Comparison of ENCODE assay signal across 16 mouse cellular contexts in the genomic region with DNA sequence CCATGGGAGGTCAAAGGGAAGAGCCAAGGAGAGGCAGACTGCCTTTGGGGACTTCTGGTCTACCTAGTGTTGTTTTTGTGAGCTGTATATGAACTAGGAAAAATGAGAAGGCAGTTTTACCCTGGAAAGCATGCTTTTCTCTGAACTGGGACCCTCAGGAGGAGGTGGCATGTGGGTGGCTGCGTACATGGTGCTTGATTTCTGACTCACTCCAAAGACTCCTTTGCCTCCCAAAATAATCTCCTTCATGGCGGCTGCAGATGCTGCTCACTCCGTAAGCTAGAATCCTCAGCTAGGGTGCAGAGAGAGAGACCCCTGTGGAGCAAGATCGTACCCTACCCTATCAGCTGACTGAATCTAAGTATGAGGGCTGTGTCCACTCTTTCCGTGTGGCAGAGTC.
"Had no signal": no experiment of that assay in that cellular context is flagged by ENCODE, and none has a peak within 500 bp of the region (broad histone marks: within the 10 kb centered on the region; RNA-seq: fewer than 3 reads in every experiment).

No protein-coding gene starts in this region.

- H3K27ac ChIP-seq: intestine, embryonic 15.5 days; layer of hippocampus, adult 2 months; limb, embryonic 15.5 days; liver, embryonic 12.5 days; midbrain, embryonic 10.5 days; midbrain, embryonic 15.5 days; neural tube, embryonic 12.5 days; stomach, embryonic 15.5 days had no signal

- H3K4me3 ChIP-seq: intestine, embryonic 15.5 days; layer of hippocampus, adult 2 months; limb, embryonic 15.5 days; liver, embryonic 12.5 days; midbrain, embryonic 10.5 days; midbrain, embryonic 15.5 days; neural tube, embryonic 12.5 days; stomach, embryonic 15.5 days had no signal

- DNase-seq: kidney, adult 18-20 months; kidney, postnatal 10 days; kidney, postnatal 4 days; lung, embryonic 14.5 days; lung, postnatal 10 days; lung, postnatal 4 days; retina, postnatal 1 day; thymus, postnatal 36 days had no signal
